Mouse (Mus musculus) liver, adult (tissue): ENCODE measurements around the gene Slit3.

Experiments used
- GATA4 ChIP-seq: IDR thresholded peaks from 2 replicates; pipeline ENCODE4 v1.6.1; 2014; ENCODE audit warnings: mild to moderate bottlenecking, low read length; ENCODE audit not compliant: insufficient replicate concordance

Gene Slit3

DNA sequence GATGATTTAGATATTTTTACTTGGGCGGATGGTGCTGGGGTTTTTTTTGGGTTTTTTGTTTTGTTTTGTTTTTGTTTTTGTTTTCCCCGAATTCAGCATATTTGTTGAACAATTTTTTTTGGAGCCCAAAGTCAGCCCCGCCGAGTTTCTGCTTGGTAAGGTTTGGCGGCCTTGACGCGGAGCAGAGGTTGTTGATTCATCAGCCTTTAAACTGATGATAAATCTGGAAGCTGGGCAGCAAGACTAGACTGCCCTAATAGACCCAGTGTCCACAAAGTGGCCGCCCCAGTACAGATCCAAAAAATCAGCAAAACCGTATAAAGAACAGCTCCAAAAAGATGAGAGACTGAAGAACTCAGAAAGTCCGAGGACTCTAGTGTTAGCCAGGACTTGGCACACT is 421.7 kb downstream of the Slit3 start:
- no peak for TF ChIP-seq GATA4

DNA sequence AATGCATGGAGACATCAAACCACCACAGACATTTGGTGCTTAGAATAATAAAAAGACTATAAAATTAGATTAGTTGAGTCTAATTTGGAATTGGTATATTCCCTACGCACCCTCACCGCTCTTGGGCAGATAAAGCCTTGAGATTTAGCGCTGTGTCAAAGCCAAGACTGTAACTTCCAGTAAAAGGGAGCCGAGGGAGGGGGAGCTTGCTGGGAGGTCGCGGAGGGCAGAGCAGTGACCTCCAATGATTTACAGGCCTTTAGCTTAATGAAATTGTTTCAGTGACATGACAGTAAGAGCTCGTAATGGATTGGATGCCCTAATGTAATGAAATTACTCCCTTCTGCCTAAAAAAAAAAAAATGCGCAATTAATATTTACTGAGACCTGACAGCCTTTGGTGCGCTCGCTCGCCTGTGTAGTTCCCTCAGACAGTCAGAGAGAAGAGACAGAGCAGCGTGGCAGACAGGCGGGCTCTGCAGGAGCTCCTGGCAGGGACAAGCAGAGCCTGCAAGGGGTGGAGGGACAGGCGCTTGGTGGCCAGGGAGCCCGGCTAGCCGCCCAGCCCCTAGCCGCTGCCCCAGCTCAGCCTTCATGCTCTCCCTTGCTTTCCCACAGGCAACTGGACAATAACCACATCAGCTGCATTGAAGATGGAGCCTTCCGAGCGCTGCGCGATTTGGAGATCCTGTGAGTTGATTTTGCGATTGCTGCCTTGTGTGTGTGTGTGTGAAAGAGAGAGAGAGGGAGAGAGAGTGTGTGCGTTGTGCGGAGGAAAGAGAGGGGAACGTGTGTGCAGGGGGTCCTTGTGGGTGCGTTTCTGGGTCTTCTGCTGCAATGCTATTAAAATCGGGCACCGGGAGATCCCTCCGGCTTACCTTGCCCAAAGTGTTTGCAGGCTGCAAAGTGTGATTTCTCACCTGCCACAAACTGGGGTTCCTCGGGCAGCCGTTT is 423.4 kb downstream of the Slit3 start:
- TF ChIP-seq GATA4 = no peak

DNA sequence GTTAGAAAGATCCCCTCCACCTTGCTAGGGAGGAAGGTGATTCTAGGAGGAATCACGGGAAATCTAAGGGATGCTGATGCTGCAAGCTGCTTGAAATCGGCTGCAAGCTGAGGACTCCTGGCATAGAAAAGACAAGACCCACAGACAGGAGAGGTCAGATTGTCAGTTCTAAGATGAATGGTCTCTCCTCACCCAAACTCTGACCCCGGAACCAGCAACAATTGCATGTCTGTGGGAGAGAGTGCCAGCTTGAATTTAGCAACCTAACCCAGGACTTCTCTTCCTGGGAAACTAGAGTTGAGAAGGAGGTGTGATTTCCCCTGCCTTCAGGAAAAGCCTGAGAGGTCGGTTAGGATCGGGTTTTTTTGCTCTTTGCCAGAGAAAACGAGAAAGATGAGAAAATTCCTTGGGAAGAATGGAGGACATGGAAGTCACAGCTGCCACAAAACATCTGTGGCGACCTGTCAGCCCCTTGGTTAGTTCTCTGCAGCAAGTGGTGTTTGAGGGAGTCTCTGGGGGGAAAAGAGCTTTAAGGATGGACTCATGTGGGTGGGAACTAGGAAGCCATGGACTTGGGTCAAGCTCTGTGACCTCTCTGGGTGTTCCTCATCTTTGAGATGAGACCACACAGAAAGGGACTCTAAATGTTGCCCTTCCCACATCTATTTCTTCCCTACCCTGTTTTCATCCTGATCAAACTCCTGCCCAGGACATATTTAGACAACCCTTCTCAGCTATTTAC is 425.2 kb downstream of the Slit3 start:
- TF ChIP-seq GATA4 = no peak

DNA sequence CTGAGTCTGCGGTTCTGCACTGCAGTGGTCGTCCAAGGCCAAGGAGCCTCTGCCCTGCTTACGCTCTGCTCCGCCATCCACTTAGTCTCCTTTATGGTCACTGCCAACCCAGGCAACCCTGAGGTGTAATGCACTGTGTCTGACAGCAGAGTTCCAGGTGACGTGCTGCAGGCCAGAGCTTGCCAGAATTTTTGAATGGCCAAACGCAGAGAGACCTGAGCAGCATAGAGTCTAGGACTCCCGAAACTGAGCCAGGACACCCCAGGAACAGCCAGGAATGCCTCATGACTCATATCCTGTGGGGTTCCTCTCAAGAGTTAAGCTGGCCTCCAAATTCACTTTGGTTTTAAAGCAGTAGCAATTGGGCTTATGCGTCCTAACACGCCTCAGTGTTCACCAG is 429.0 kb downstream of the Slit3 start:
- no peak for TF ChIP-seq GATA4

DNA sequence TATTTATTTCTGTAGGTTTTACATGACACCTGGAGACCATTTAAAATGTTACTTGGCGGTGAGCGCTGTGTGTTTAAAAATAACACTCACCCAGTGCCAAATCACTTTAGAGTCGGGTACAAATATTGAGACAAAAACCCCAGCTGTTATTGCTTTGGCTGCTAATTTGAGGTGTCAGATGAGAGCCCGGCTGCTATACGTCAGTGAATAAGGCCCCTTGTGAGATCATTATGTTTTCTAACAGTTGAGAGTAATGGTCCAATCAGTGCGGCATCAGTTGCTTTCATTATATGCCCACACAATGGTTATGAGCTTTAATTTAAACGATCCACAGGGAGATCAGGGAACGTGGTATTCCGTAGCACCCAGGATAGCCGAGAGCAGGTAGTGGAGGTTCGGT is 435.2 kb downstream of the Slit3 start:
- TF ChIP-seq GATA4 = no peak

DNA sequence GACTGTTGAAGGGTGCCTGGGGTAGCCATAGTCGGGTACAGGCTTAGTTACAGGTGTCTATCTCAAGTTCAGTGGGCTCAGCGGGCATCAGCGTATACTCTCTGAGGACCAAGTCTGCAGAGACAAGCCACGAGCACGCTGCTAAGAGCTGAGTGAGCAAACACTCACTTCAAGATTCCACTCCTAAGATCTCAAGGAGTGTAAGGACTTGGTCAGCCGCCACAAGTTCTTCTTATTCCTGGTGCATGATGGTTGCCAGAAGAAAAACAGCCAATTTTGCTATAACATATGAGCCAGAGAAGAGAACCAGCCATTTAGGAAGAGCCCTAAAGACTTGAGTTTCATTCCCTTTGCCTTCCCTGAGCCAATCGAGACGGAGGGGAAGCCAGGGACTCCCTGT is 436.5 kb downstream of the Slit3 start:
- no peak for TF ChIP-seq GATA4

DNA sequence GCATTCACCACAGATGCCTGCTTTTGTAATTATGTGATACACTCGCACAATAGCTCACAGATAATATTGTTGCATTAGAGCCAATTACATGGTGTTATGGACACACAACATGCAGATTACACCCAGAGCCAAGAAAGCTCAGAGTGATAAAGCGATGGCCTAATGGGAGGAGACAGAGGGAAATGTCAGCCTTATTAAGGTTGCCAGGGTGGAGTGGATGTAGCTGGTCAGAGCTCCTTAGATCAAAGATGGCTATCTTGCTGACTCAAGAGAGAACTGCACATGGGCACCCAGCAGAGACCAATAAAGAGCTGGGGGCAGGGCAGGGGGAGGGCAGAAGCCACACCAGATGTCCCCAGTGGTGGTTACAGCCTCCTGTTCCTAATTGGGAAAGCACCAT is 437.3 kb downstream of the Slit3 start:
- no peak for TF ChIP-seq GATA4

DNA sequence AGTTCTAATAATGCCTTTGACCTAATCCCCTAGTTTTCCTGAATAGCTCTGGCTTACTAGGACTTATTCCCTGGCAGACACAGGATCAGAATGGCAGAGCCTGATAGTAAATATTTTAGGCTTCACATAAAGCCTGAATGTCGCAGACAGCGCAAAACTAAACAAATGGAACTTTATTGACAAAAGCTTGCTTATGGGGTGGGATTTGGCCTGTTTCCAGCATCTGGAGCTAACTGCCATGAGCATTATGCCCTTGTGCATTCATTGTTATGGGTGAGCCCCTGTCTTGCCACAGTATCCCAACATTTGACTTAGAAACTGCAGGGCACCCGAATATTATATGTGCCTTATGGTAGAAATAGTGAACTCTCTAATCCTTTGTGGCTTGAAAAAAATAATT is 438.4 kb downstream of the Slit3 start:
- no peak for TF ChIP-seq GATA4

DNA sequence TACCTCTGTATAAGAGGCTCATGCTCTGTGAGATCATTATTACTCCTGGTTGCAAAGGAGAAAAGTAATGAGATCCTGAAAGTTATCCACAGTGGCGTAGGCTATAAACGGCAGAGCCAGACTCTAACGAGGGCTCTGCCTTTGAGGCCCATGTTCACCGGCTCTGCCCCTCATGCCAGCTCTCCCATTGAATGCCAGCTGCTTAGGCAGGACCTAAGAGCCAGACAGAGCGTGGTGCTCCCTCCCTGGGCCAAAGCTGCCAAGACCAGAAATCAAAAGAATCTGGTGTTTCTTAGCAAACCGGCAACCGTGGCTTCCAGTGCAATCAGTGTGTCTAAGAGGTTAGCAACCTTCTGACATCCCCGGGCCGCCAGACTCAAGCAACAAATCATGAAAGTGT is 440.7 kb downstream of the Slit3 start:
- TF ChIP-seq GATA4 = no peak

DNA sequence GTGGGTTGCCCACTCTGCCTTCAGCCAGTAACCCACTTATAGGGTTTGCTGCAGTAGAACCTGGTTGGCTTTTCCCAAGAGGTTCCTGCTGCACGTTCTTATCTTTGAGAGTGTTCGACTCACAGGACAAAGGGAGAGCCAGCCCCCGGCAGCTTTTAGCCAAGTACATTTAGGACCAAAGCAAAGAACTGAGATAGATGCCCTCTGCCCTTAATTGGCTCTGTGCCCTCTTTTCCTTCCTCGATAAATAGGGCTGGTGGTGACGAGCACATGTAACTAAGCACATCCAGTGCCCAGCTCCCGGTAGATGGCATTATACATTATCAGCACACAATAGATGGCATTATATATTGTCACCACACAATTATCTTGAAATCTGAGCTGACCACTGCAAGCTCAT is 444.3 kb downstream of the Slit3 start:
- TF ChIP-seq GATA4 = no peak

DNA sequence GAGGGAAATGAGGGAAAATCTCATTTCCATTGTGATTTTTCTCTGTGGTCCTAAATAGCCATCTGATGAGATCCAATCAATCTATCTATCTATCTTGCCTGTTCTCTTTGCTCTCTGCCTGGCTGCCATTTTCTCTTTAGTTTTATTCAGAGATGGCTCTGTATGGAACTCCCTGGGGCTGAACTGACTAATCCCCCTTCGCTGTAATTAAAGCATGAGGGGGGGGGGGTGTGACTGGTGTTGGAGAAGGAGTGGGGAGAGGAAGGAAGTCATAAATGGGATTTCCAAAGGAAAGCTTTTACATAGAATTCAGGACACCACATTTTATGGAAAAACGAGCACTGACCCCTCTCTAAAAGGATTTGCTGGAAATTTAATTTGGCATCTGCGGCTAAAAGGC is 445.7 kb downstream of the Slit3 start:
- TF ChIP-seq GATA4 = no peak

DNA sequence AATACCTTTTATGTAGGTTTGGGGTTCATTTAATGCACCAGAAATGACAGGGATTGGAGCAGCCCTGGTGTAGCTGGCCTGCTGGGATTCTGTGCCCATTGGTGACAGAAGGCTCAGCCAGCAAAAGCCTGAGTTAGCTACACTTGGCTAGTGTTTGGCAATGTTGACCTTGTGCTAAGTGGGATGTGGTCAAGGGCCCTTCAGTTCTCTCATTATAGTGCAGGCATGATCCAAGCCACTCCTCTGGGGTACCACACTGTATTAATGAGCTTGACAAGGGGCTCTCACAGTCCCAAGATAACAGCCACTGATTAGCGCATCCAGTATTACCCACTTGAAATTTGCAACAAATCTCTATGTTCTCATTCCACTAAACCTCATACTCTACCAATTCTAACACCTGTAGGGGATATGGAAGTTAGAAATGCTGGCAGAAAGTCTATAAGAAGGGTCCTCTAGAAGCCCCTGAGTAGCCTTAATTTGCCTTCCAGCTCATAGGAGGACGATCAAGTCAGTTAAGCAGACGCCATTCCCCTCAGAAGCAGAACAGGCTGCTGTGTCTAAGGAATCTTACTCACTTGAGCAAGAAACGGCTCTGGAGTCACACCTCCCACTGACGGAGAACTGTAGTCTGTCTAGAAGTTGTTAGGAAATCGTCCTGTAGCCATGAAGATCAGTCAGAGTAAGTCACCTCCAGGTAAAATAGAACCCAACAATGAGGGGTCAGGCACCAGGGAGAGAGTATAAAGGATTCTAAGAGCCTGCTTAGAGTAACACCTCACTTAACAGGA is 448.3 kb downstream of the Slit3 start:
- no peak for TF ChIP-seq GATA4

DNA sequence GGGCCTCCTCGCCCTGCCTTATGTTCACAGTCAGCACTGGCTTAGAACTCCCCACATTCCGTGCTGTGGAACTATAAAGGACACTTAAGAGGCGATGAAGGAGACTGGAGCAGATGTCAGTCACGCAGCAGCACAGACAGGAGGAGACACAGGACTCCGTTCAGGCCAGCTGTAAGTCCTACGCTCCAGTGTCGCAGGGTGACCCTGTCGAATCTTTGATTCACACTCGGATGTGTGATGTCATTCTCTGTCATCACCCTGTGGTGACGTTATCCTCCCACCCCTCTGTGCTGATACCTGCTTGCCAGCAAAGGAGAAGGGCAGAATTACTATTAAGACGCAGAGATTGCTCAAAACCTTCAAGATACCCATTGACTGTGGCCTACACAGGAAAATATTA is 448.9 kb downstream of the Slit3 start:
- TF ChIP-seq GATA4 = no peak

DNA sequence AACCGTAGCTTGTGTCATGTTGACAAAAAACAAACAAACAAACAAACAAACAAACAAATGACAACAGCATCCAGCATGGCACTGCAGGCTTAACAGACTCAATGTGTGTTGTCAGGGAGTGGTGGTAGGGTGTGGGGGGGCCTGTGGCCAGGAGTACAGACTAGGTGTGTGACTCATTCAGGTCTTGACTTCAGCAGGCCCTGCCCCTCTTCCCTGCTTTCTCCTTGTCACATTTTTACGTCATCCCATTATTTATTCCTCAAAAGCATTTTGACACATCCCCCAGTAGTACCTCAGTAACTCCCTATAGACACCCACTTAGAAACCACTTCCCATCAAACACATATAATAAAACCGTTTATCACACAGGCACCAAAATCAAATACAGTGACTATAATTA is 450.9 kb downstream of the Slit3 start:
- no peak for TF ChIP-seq GATA4

DNA sequence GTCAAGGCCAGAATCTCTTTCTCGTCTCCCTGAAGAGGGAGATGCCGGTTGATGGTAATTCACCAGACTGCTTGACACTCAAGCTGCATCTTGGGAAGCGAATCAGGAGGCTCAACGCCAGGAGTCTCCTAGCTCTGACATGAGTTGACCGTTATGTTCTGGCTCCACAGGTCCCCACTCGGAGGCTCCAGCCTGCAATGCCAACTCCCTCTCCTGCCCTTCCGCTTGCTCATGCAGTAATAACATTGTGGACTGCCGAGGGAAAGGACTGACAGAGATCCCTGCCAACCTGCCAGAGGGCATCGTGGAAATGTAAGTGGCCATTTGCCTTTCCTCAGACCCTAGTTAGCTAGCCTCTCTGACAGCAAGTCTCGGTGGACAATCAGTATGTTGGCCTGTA is 457.8 kb downstream of the Slit3 start:
- TF ChIP-seq GATA4 = no peak
